Mouse (Mus musculus): ENCODE results near the gene Nav2.
A peak's percentile ranks its signal among the peaks of the same experiment; 100 is the strongest.

GRCm38 (mm10) chr7:48928364-48928763 is 19.8 kb downstream of the Nav2 start:
- peak; percentile 89 for TF ChIP-seq CTCF (IDR thresholded peaks at IDR 0.05)
- TF ChIP-seq EP300 (IDR thresholded peaks at IDR 0.05), result no peak

All from lung, postnatal 0 days (tissue).